Mouse (Mus musculus) heart, embryonic 14.5 days (tissue): Measurements from ENCODE around the gene Naa35. TPM values are rescaled to one million over a fixed set of nuclear protein-coding genes. Genes with fewer than 3 reads are reported as not detected.
A peak's percentile ranks its signal among the peaks of the same experiment; 100 is the strongest.

Experiments used
- ATAC-seq: fragments of 200-750 bp; cut with Nextera tagmentation; 2 replicates; pipeline ENCODE4 v1.8.0; 2017; ENCODE audit warnings: low read depth, moderate TSS enrichment; ENCODE audit not compliant: insufficient number of reproducible peaks, insufficient read depth, low FRiP score
- H3K27ac ChIP-seq, 2 experiments: fragments of 200-500 bp in 1 of 2; fragments of 300-500 bp in 1 of 2; sonication (generic) in 1 of 2; replicated peaks in 1 of 2; 2 replicates each; pipeline ENCODE4 v1.5.1; 2012 to 2014; ENCODE audit warnings: low read depth in 2 of 2, low read length in 2 of 2, control low read depth in 1 of 2, mild to moderate bottlenecking in 1 of 2, mixed read lengths in 1 of 2; ENCODE audit not compliant: control insufficient read depth in 1 of 2, insufficient read depth in 1 of 2
- H3K27me3 ChIP-seq: fragments of 300-500 bp; sonication (generic); 2 replicates; pipeline ENCODE4 v1.6.1; 2014; ENCODE audit warnings: mild to moderate bottlenecking, low read length, control low read depth; ENCODE audit not compliant: control insufficient read depth, insufficient read depth
- H3K36me3 ChIP-seq: fragments of 300-500 bp; sonication (generic); 2 replicates; pipeline ENCODE4 v1.6.1; 2014; ENCODE audit warnings: mild to moderate bottlenecking, control low read depth, low read length, mixed read lengths; ENCODE audit not compliant: control insufficient read depth, insufficient read depth
- H3K4me1 ChIP-seq, 2 experiments: fragments of 200-500 bp in 1 of 2; fragments of 300-500 bp in 1 of 2; sonication (generic) in 1 of 2; 2 replicates each; pipeline ENCODE4 v1.6.1; 2012 to 2014; ENCODE audit warnings: low read length in 2 of 2, control low read depth in 1 of 2, mixed read lengths in 1 of 2; ENCODE audit not compliant: control insufficient read depth in 2 of 2, insufficient read depth in 2 of 2
- H3K4me2 ChIP-seq: fragments of 300-500 bp; sonication (generic); 2 replicates; pipeline ENCODE4 v1.6.1; 2014; ENCODE audit warnings: mild to moderate bottlenecking, low read length
- H3K4me3 ChIP-seq, 2 experiments: fragments of 200-500 bp in 1 of 2; fragments of 300-500 bp in 1 of 2; sonication (generic) in 1 of 2; 2 replicates each; pipeline ENCODE4 v1.5.1; 2012 to 2014; ENCODE audit warnings: low read length in 2 of 2, mild to moderate bottlenecking in 2 of 2, control low read depth in 1 of 2, low read depth in 1 of 2, moderate library complexity in 1 of 2; ENCODE audit not compliant: control insufficient read depth in 1 of 2, insufficient read depth in 1 of 2
- H3K9ac ChIP-seq: fragments of 300-500 bp; sonication (generic); 2 replicates; pipeline ENCODE4 v1.6.1; 2014; ENCODE audit warnings: mild to moderate bottlenecking, low read length
- H3K9me3 ChIP-seq: fragments of 300-500 bp; sonication (generic); 2 replicates; pipeline ENCODE4 v1.6.1; 2016; ENCODE audit warnings: low read length, control low read depth; ENCODE audit not compliant: control insufficient read depth
- WGBS: fragments of 180-500 bp; shearing (Covaris S2); extraction: QIAGEN DNeasy Blood & Tissue Kit; methylation state at CpG from one replicate; pipeline ENCODE4 v1.1.7; 2014; 5-methylcytosine and 5-hydroxymethylcytosine counted together
- polyA plus RNA-seq: library from polyadenylated mRNA; unstranded; fragments of >200 nt; fragmentation: Nextera tagmentation; extraction: Ambion mirVana; gene quantifications from 2 replicates; pipeline ENCODE4 v1.2.1, GENCODE M21; 2014

Naa35 gene
- polyA plus RNA-seq, 1 experiment from 2014 or later, result 70.3 TPM

GRCm38 (mm10) chr13:59615152-59615551 is 30.1 kb downstream of the Naa35 start:
- ATAC-seq, result no peak
- WGBS, result 94% methylated on average over 4 of the region's 4 CpGs
- H3K9ac ChIP-seq, result no peak overlapping the region
- H3K4me3 ChIP-seq, result no peak overlapping the region
- H3K36me3 ChIP-seq, result peaks cover 80% of the 10 kb centered on the region
- no peaks in the 10 kb centered on the region for H3K9me3 ChIP-seq
- H3K27me3 ChIP-seq, result no peaks in the 10 kb centered on the region
- peaks cover 2 to 12% of the 10 kb centered on the region in 2 experiments; a peak in 2 of 4 replicates for H3K4me1 ChIP-seq
- no peak overlapping the region for H3K27ac ChIP-seq
- no peak overlapping the region for H3K4me2 ChIP-seq

DNA sequence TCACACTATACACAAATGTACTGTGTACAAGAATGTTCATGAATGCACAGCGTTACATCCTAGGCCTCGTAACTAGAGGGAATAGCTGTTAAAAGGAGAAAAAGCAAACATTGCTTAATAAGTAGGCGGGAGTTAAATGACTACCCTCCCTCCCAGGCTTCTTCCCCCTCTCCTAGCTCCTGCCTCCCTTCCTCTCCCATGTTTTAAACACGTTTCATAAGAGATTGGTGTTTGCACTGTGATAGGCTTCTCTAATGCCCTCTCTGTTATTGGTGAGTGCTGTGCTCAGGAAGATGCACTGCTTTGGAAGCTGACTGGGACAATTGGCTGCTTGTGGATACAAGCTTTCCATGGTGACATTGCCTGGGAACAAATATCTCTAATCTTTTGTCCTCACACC is 30.5 kb downstream of the Naa35 start:
- 89% methylated on average over 4 of the region's 4 CpGs for WGBS
- Histone ChIP-seq H3K4me3 (no peak overlapping the region), H3K4me1 (peaks cover 2 to 9% of the 10 kb centered on the region in 2 experiments; a peak in 1 of 4 replicates), H3K9ac (no peak overlapping the region), H3K4me2 (no peak overlapping the region), H3K36me3 (peaks cover 83% of the 10 kb centered on the region), H3K9me3 (no peaks in the 10 kb centered on the region), H3K27me3 (no peaks in the 10 kb centered on the region), H3K27ac (no peak overlapping the region)
- no peak for ATAC-seq

DNA sequence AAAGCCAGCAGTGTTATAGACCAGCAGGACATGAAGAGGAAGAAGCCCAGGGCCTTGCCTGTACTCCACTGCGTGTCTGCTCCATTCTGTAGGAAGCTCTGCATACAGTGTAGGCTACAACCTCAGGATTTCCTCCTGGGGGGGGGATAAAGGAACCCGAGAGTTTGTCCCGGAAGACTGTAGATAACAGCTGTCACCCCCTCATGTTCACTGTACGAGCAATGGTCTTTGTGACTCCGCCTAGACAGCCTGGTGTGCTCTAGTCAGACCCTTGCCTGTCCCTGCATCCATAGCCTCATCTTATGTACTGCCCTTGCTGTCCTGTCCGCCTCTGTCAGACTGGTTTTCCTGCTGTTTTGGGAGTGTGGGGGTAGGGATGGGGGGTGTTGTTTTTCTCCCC is 33.4 kb downstream of the Naa35 start:
- peaks cover 81% of the 10 kb centered on the region for H3K36me3 ChIP-seq
- H3K4me2 ChIP-seq, result no peak overlapping the region
- H3K27me3 ChIP-seq, result no peaks in the 10 kb centered on the region
- no peak overlapping the region for H3K27ac ChIP-seq
- WGBS, result 55% methylated on average over 6 of the region's 6 CpGs
- H3K4me1 ChIP-seq, result no peaks in the 10 kb centered on the region
- H3K9me3 ChIP-seq, result no peaks in the 10 kb centered on the region
- no peak for ATAC-seq
- H3K9ac ChIP-seq, result no peak overlapping the region
- H3K4me3 ChIP-seq, result no peak overlapping the region

DNA sequence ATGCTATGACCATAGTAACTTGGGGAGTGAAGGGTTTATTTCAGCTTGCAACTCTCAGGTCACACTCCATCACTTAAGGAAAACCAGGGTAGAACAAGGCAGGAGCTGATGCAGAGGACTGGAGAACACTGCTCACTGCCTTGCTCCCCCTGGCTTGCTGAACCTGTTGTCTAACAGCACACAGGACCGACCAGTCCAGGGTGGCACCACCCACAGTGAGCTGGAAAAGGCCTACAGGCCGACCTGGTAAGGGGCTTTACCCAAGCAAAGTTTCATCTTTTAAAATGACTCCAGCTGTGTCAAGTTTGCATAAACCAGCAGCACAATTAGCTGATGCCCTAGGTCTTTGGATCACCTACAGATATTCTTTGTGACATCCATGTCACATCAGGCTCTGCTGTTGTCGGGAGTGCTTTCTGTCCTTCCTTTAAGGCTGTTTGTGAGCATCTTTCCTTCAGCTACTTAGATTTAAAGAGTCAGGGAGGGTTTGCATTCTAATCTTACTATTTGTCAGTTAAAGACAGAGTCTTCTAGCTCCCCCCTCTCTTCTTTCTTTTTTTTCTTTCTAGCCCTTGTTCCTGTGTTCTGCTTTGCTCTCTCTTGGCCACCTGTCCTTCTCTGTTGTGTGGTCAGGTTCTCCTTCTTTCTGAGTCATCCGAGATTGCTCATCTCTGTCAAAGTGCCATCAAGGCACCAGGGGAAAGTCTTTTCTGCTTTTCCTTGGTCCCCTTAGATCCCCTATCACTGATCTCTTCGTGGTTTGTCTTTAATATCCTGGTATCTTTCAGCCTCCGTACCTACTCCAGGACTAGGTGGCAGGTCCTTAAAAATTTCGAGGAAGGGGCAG is 36.8 kb downstream of the Naa35 start:
- Histone ChIP-seq H3K4me2 (no peak overlapping the region), H3K9ac (no peak overlapping the region), H3K27ac (no peak overlapping the region), H3K27me3 (no peaks in the 10 kb centered on the region), H3K9me3 (no peaks in the 10 kb centered on the region), H3K36me3 (peaks cover 75% of the 10 kb centered on the region), H3K4me3 (no peak overlapping the region), H3K4me1 (peaks cover 8 to 20% of the 10 kb centered on the region in 2 experiments)
- ATAC-seq, result no peak
- whole genome bisulfite sequencing, result 83% methylated on average over 7 of the region's 7 CpGs

DNA sequence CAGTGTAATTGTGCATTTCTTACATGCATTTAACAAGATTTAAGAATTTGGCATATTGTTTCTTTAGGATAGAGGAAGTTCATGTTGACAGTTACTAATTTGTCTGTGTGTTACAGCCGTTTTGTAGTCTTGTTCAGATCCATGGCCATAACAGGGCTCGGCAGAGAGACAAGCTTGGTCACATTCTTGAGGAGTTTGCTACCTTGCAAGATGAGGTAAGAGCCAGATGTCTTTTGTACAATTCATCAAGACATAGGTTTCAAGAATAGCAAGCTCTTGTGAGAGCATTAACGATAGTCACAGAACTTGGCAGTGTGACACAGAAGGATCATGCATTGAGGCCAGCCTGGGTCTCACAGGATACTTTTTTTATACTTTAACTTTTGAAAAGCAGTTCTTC is 39.3 kb downstream of the Naa35 start:
- Histone ChIP-seq H3K4me3 (no peak overlapping the region), H3K9me3 (no peaks in the 10 kb centered on the region), H3K4me1 (peaks cover 8 to 21% of the 10 kb centered on the region in 2 experiments), H3K9ac (no peak overlapping the region), H3K36me3 (peaks cover 75% of the 10 kb centered on the region), H3K4me2 (no peak overlapping the region; the same call in 1 of the 2 replicates), H3K27ac (peak overlapping the region; percentile 73 to 86), H3K27me3 (no peaks in the 10 kb centered on the region)
- WGBS, result 28% methylated on average over 3 of the region's 3 CpGs
- ATAC-seq, result no peak

GRCm38 (mm10) chr13:59624903-59625302 is 39.8 kb downstream of the Naa35 start:
- Histone ChIP-seq H3K4me3 (no peak overlapping the region), H3K36me3 (peaks cover 77% of the 10 kb centered on the region), H3K4me2 (peak overlapping the region; percentile 16), H3K9me3 (no peaks in the 10 kb centered on the region), H3K27ac (peak overlapping the region; percentile 73 to 86; a peak in 3 of 4 replicates), H3K9ac (no peak overlapping the region), H3K27me3 (no peaks in the 10 kb centered on the region), H3K4me1 (peaks cover 8 to 21% of the 10 kb centered on the region in 2 experiments)
- WGBS, result 24% methylated on average over 5 of the region's 5 CpGs
- ATAC-seq, result peak; percentile 89

DNA sequence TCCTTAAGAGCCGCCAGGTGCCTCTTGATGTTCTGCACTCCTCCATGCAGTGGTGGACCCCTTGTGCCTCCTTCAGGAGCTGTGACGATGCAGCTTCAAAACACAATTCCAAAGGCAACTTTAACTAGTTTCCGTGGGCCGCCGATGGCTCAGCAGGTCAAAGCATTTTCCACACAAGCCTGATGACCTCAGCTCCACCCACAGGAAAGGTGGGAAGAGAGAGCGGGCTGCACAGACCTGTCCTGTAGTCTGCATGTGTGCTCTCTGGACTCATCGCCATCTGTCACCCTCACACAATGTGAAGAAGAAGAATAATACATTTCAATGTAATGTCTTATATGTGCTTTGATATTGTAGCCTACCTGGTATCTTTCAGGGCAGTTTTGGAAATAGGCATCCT is 41.7 kb downstream of the Naa35 start:
- WGBS, result 67% methylated on average over 7 of the region's 7 CpGs
- Histone ChIP-seq H3K4me1 (peaks cover 8 to 21% of the 10 kb centered on the region in 2 experiments), H3K27me3 (no peaks in the 10 kb centered on the region), H3K9ac (no peak overlapping the region), H3K9me3 (no peaks in the 10 kb centered on the region), H3K4me2 (no peak overlapping the region), H3K4me3 (no peak overlapping the region), H3K27ac (no peak overlapping the region), H3K36me3 (peaks cover 77% of the 10 kb centered on the region)
- ATAC-seq, result no peak
